Mouse (Mus musculus) adrenal gland, adult 8-10 months (tissue): Measurements from ENCODE around the gene Necab2. TPM values are rescaled to one million over a fixed set of nuclear protein-coding genes. Genes with fewer than 3 reads are reported as not detected.

ENCODE experiments used
- DNase-seq: peaks from one replicate; pipeline ENCODE4 v3.0.0; 2022
- total RNA-seq, 4 experiments: library from RNA; stranded (reverse); gene quantifications; 2 replicates each; pipeline ENCODE4 v1.2.4; 2022

Gene Necab2
- 10 to 100 TPM in 3 of 4 experiments, 1 to 10 TPM in 1; 9.9 to 13.7 (median 11.9) TPM for total RNA-seq

- DNase-seq: peak; percentile 78
These were observed at the start of gene Necab2 for GRCm38 (mm10) chr8:119446211-119446989. Gene Necab2 (plus strand): TSS chr8:119446719.

DNA sequence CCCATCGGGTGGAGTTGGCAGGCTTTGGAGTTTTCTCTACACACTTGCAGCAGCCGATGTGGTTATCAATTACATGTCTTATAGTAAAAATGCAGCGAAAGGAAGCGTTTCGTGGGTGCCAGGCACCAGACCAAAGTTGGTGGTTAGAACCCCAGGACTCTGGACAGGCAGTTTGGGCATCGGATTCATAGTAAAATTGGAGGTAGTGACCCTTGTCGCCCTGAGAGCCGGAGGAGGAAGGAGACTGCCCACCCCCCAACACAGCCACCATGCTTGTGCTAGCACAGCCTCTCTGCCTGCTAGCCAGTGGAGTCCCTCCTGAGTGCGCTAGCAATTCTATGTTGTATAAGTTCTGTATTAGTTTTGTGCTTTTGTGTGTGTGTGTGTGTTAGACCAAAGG is 48.0 kb upstream of the Necab2 start:
- no peak for DNase-seq

GRCm38 (mm10) chr8:119399255-119399654 is 47.3 kb upstream of the Necab2 start:
- DNase-seq: no peak

GRCm38 (mm10) chr8:119400122-119400671 is 46.3 kb upstream of the Necab2 start:
- no peak for DNase-seq

- no peak for DNase-seq
These were observed 45.6 kb upstream of the Necab2 start for GRCm38 (mm10) chr8:119400904-119401303.

DNA sequence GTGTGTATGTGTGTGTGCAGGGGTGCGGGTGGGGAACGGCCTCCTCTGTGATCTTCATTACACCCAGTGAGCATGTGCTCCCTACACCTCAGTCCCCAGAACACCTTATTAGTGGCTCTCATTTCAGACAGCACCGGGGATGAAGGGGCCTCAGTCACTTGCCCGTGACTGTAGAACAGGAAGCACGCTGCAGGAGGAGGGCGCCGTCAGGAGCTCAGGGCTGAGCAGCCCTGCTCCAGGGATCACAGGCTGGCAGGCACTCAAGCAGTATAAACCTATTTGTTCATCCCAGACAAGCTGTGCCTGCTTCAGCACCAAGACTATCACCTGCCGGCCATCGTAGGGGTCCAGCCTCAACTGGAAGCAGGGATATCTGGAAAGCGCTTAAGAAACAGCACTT is 42.6 kb upstream of the Necab2 start:
- DNase-seq: no peak

- no peak for DNase-seq
These were observed 41.9 kb upstream of the Necab2 start for GRCm38 (mm10) chr8:119404648-119405047.

DNA sequence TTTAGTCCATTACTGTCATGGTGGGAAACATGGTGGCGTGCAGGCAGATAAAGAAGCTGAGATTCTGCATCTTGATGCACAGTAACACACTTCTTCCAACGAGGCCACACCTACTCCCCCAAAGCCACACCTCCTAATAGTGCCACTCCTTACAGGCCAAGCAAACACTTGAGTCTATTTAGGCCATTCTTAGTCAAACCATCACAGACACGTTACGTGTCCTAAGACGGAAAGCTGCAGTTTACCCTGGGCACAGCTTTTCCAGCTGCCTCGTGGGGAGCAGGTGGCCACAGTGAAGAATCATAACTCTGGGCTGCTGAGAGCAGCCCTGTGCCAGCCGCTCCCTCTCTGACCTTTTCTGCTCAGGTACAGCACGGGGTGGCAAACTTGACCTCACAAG is 38.2 kb upstream of the Necab2 start:
- no peak for DNase-seq

- DNase-seq: no peak
These were observed 34.3 kb upstream of the Necab2 start for GRCm38 (mm10) chr8:119412037-119412734.

GRCm38 (mm10) chr8:119412735-119413498 is 33.6 kb upstream of the Necab2 start:
- DNase-seq: peak; percentile 66

DNA sequence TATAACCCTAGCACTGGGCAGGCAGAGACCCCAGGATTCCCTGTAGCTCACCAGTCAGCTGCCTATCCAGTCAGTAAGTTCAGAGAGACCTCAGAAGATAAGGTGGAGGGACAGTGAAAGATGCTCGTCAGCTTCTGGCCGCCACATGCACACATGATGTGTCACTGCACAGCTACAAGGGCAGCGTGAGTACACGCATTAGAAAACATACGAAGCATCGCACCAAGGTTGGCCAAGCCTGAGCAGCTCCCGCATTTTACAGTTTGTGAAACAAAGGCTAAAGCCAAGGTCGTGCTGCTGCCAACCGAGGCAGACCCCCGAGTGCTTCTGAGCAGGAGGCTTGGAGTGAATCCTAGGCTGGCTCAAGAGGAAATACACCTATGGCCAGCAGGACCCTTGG is 32.9 kb upstream of the Necab2 start:
- no peak for DNase-seq

DNA sequence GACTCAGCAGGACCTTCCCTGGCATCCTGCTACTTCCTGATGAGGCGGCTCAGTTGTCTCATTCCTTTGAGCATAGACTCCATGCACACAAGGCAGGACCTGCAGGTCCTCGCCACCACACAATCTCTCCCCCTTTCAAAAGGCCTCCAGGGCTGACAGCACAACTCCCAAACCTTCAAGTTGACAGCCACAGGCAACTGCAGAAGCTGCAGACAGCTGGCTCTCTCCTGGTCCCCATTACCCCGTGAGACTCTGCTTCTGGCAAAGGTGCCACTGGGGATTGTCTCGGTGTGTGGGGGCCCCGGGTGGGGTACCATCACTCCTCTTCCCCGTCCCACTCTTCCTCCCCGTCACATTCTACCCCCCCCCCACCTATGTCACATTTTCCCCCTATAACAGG is 26.2 kb upstream of the Necab2 start:
- no peak for DNase-seq

- no peak for DNase-seq
These were observed 24.9 kb upstream of the Necab2 start for GRCm38 (mm10) chr8:119421603-119422122.

- no peak for DNase-seq
These were observed 24.3 kb upstream of the Necab2 start for GRCm38 (mm10) chr8:119422123-119422711.

DNA sequence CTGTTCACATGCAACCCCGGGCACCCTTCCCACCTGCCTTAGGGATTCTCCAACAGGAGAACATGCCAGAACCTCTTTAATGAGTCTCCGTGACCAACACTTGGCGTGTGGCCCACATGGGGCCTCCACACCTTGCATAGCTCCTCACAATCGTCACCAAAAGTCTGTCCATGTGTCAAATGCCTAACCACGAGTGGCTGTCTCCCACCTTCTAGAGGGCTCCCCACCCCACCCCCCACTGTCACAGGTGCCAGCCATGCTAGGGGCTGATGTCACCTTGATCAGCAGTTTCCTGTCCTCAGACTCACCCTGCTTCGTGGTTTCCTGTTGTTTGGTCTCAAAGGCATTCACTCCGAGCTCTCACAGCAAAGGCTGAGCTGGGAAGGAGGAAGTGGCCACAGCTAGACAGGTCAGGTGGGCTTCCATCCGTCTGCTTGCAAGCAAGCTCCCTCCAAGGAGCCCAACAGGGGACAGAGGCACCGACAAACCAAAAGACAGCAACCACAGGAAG is 22.8 kb upstream of the Necab2 start:
- peak; percentile 69 for DNase-seq

DNA sequence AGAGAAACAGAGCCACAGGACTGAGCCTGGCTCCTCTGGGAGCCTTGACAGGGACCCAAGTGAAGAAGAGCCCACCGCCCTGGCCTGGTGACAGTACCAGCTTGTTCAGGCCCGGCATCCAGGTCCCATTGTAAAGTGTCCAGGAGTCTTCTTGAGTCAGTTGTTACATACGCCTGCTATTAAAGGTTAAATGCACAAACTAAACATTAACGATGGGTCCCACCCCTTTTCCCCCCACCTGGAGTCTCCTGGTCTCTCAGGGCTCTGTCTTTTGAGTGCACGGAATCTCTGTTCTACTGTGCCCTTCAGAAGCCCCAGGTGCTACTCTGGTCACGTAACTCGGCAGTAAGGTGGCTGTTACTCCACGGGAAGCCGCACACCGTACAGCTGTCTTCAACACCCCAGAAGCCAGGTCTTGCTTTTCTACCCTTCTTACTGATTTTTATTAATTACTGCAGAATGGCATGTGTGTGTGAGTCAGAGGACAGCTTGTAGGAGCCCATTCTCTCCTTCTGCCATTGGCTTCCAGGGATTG is 22.3 kb upstream of the Necab2 start:
- DNase-seq: no peak

- DNase-seq: no peak
These were observed 21.8 kb upstream of the Necab2 start for GRCm38 (mm10) chr8:119424740-119425139.

GRCm38 (mm10) chr8:119425533-119425932 is 21.0 kb upstream of the Necab2 start:
- DNase-seq: peak; percentile 94

- DNase-seq: no peak
These were observed 20.3 kb upstream of the Necab2 start for GRCm38 (mm10) chr8:119426069-119426735.

GRCm38 (mm10) chr8:119427634-119428349 is 18.7 kb upstream of the Necab2 start:
- no peak for DNase-seq
